Mouse (Mus musculus) retina, postnatal 1 day (tissue): ENCODE measurements at regions not wholly inside any gene's neighbourhood (a gene's known extent, or its start where the extent isn't known, plus 50 kb on each side); places are given as distances from the start of the nearest gene placed in this dataset.

Experiments
- DNase-seq: peaks from one replicate; pipeline ENCODE4 v3.0.0-alpha.2; 2012

GRCm38 (mm10) chr9:41365251-41365650, 203.8 kb upstream of the Ubash3b start:
- DNase-seq: peak; percentile 3

- no peak for DNase-seq
These were observed 203.1 kb upstream of the Ubash3b start for GRCm38 (mm10) chr9:41364442-41365250.

- DNase-seq: peak; percentile 8
These were observed 198.9 kb upstream of the Ubash3b start for GRCm38 (mm10) chr9:41360356-41360755.

- no peak for DNase-seq
These were observed 197.8 kb upstream of the Ubash3b start for GRCm38 (mm10) chr9:41359286-41359685.

GRCm38 (mm10) chr9:41345338-41345737, 183.8 kb upstream of the Ubash3b start:
- DNase-seq: no peak

- DNase-seq: no peak
These were observed 175.9 kb upstream of the Ubash3b start for GRCm38 (mm10) chr9:41337375-41337774.

- no peak for DNase-seq
These were observed 175.3 kb upstream of the Ubash3b start for GRCm38 (mm10) chr9:41336801-41337200.

GRCm38 (mm10) chr9:41334462-41335241, 173.2 kb upstream of the Ubash3b start:
- peak; percentile 4 for DNase-seq

- no peak for DNase-seq
These were observed 172.0 kb upstream of the Ubash3b start for GRCm38 (mm10) chr9:41333526-41333925.

GRCm38 (mm10) chr9:41328959-41329358, 167.5 kb upstream of the Ubash3b start:
- DNase-seq: no peak

GRCm38 (mm10) chr9:41328480-41328879, 167.0 kb upstream of the Ubash3b start:
- no peak for DNase-seq

GRCm38 (mm10) chr9:41328056-41328455, 166.6 kb upstream of the Ubash3b start:
- DNase-seq: no peak

GRCm38 (mm10) chr9:41327561-41327960, 166.1 kb upstream of the Ubash3b start:
- DNase-seq: no peak

- DNase-seq: peak; percentile 25
These were observed 165.5 kb upstream of the Ubash3b start for GRCm38 (mm10) chr9:41326772-41327560.

- no peak for DNase-seq
These were observed 160.0 kb upstream of the Ubash3b start for GRCm38 (mm10) chr9:41321521-41321920.

GRCm38 (mm10) chr9:41319066-41319465, 157.6 kb upstream of the Ubash3b start:
- DNase-seq: no peak

- no peak for DNase-seq
These were observed 144.7 kb upstream of the Ubash3b start for GRCm38 (mm10) chr9:41306229-41306628.

GRCm38 (mm10) chr9:41303494-41303828, 142.0 kb upstream of the Ubash3b start:
- no peak for DNase-seq

- DNase-seq: peak; percentile 95
These were observed 141.5 kb upstream of the Ubash3b start for GRCm38 (mm10) chr9:41302809-41303493.

- no peak for DNase-seq
These were observed 124.6 kb upstream of the Ubash3b start for GRCm38 (mm10) chr9:41286145-41286468.

- peak; percentile 11 for DNase-seq
These were observed 124.0 kb upstream of the Ubash3b start for GRCm38 (mm10) chr9:41285266-41286144.

- DNase-seq: no peak
These were observed 116.2 kb upstream of the Ubash3b start for GRCm38 (mm10) chr9:41277726-41278125.
